In genomic region chr2:59547369-59548099, GRCm38 (mm10) we compare ENCODE assay signal across 27 mouse cellular contexts.
DNase-seq lines count a peak whose midpoint lies in the region; ATAC-seq and TF ChIP-seq lines count a peak whose summit lies in the region.
"Had no signal": no experiment of that assay in that cellular context is flagged by ENCODE, and none has a peak within 500 bp of the region (broad histone marks: within the 10 kb centered on the region; RNA-seq: fewer than 3 reads in every experiment).

No protein-coding gene starts in this region.

- H3K4me1 ChIP-seq in intestine, postnatal 0 days (replicated peaks; ENCODE audit: control insufficient read depth, insufficient read depth, low read length), result no peaks in the 10 kb centered on the region
- H3K4me1 ChIP-seq in liver, embryonic 16.5 days (ENCODE audit: control insufficient read depth, low read depth, low read length), result no peaks in the 10 kb centered on the region
- H3K4me1 ChIP-seq: embryonic facial prominence, embryonic 15.5 days had no signal

- no peak for TF ChIP-seq CTCF in intestine, postnatal 0 days (IDR thresholded peaks at IDR 0.05; ENCODE audit: low read depth)

- H3K36me3 ChIP-seq in intestine, postnatal 0 days (ENCODE audit: control insufficient read depth, insufficient read depth), result no peaks in the 10 kb centered on the region
- H3K36me3 ChIP-seq in liver, embryonic 16.5 days (ENCODE audit: control insufficient read depth, insufficient read depth), result no peaks in the 10 kb centered on the region
- H3K36me3 ChIP-seq: embryonic facial prominence, embryonic 10.5 days; embryonic facial prominence, embryonic 15.5 days; hindbrain, embryonic 12.5 days; kidney, embryonic 15.5 days; limb, embryonic 13.5 days; midbrain, embryonic 13.5 days; neural tube, embryonic 15.5 days had no signal

- 49% methylated on average over 8 of the region's 8 CpGs for WGBS in intestine, postnatal 0 days
- 39% methylated on average over 8 of the region's 8 CpGs for WGBS in liver, embryonic 16.5 days (ENCODE audit: insufficient replicate concordance)

- no peak overlapping the region for H3K4me3 ChIP-seq in intestine, postnatal 0 days (ENCODE audit: low read depth, low read length)
- H3K4me3 ChIP-seq in liver, embryonic 16.5 days (ENCODE audit: low read depth, low read length), result no peak overlapping the region
- H3K4me3 ChIP-seq: embryonic facial prominence, embryonic 10.5 days; embryonic facial prominence, embryonic 15.5 days; forebrain, embryonic 13.5 days; hindbrain, embryonic 12.5 days; kidney, embryonic 15.5 days; limb, embryonic 13.5 days; midbrain, embryonic 13.5 days; neural tube, embryonic 15.5 days had no signal

- intact Hi-C loops in heart, postnatal 36 days (cut with DNase I), result no loop called here

- DNase-seq in heart, adult 11 months, result peak; percentile 64
- no peak for DNase-seq in heart, postnatal 36 days
- no peak for DNase-seq in MN1 (ENCODE audit: low spot score)
- no peak for DNase-seq in embryo, embryonic 10.5 days (ENCODE audit: low spot score)
- DNase-seq: adrenal gland, postnatal 10 days; cerebellum, adult 18-20 months; cerebellum, postnatal 14 days; gastrocnemius, postnatal 10 days; heart, postnatal 14 days; kidney, adult 11 months; kidney, postnatal 25 days; lung, adult 2 months; retina, postnatal 1 day; right cerebral cortex, postnatal 14 days had no signal

- H3K27me3 ChIP-seq in intestine, postnatal 0 days (replicated peaks; ENCODE audit: control insufficient read depth, insufficient read depth, low read length), result no peaks in the 10 kb centered on the region
- no peaks in the 10 kb centered on the region for H3K27me3 ChIP-seq in liver, embryonic 16.5 days (ENCODE audit: control insufficient read depth, insufficient read depth, low read depth, low read length)
- H3K27me3 ChIP-seq: CH12.LX; embryonic facial prominence, embryonic 15.5 days; forebrain, embryonic 13.5 days; hindbrain, embryonic 12.5 days; kidney, embryonic 15.5 days; limb, embryonic 13.5 days; neural tube, embryonic 15.5 days had no signal

- H3K9ac ChIP-seq in intestine, postnatal 0 days (ENCODE audit: low read depth, low read length), result no peak overlapping the region
- no peak overlapping the region for H3K9ac ChIP-seq in liver, embryonic 16.5 days (ENCODE audit: low read depth, low read length)
- H3K9ac ChIP-seq: embryonic facial prominence, embryonic 15.5 days; forebrain, embryonic 13.5 days; hindbrain, embryonic 12.5 days; kidney, embryonic 15.5 days; limb, embryonic 13.5 days; midbrain, embryonic 13.5 days; neural tube, embryonic 15.5 days had no signal

- peak overlapping the region; percentile 17; the same call in 1 of the 2 replicates for H3K4me2 ChIP-seq in intestine, postnatal 0 days (replicated peaks; ENCODE audit: low read depth)
- H3K4me2 ChIP-seq in liver, embryonic 16.5 days (ENCODE audit: low read depth, low read length), result no peak overlapping the region
- H3K4me2 ChIP-seq: embryonic facial prominence, embryonic 15.5 days; forebrain, embryonic 13.5 days; hindbrain, embryonic 12.5 days; kidney, embryonic 15.5 days; limb, embryonic 13.5 days; midbrain, embryonic 13.5 days; neural tube, embryonic 15.5 days had no signal

- H3K27ac ChIP-seq in intestine, postnatal 0 days (ENCODE audit: low read depth, low read length), result no peak overlapping the region
- H3K27ac ChIP-seq in liver, embryonic 16.5 days (ENCODE audit: low read length), result no peak overlapping the region
- H3K27ac ChIP-seq: embryonic facial prominence, embryonic 10.5 days; embryonic facial prominence, embryonic 15.5 days; forebrain, embryonic 13.5 days; hindbrain, embryonic 12.5 days; hindbrain, postnatal 0 days; kidney, embryonic 15.5 days; limb, embryonic 13.5 days; midbrain, embryonic 13.5 days; neural tube, embryonic 15.5 days had no signal

- ATAC-seq in intestine, postnatal 0 days, result peak; percentile 80
- peak; percentile 71 for ATAC-seq in liver, embryonic 16.5 days (ENCODE audit: low read depth)
- ATAC-seq in erythroid progenitor cell, adult 5-6 weeks (replicated peaks; ENCODE audit: low FRiP score, poor library complexity, severe bottlenecking), result no peak
- ATAC-seq: forebrain, embryonic 13.5 days; hindbrain, postnatal 0 days; midbrain, embryonic 13.5 days had no signal

- no peaks in the 10 kb centered on the region for H3K9me3 ChIP-seq in intestine, postnatal 0 days (ENCODE audit: control insufficient read depth)
- no peaks in the 10 kb centered on the region for H3K9me3 ChIP-seq in liver, embryonic 16.5 days (replicated peaks; ENCODE audit: control insufficient read depth, low read length)
- H3K9me3 ChIP-seq: embryonic facial prominence, embryonic 10.5 days; embryonic facial prominence, embryonic 15.5 days; forebrain, embryonic 13.5 days; hindbrain, embryonic 12.5 days; kidney, embryonic 15.5 days; limb, embryonic 13.5 days; midbrain, embryonic 13.5 days; neural tube, embryonic 15.5 days had no signal
